Mouse (Mus musculus): Measurements from ENCODE around the gene Ctnna2. TPM values are rescaled to one million over a fixed set of nuclear protein-coding genes. Genes with fewer than 3 reads are reported as not detected.

Gene Ctnna2
- polyA plus RNA-seq, 1 experiment from 2014 or later, result 127 TPM

- H3K9ac ChIP-seq (replicated peaks), result no peak overlapping the region
- no peak for ATAC-seq (replicated peaks)
Measured at GRCm38 (mm10) chr6:77301305-77301704, 678.2 kb downstream of the Ctnna2 start.

DNA sequence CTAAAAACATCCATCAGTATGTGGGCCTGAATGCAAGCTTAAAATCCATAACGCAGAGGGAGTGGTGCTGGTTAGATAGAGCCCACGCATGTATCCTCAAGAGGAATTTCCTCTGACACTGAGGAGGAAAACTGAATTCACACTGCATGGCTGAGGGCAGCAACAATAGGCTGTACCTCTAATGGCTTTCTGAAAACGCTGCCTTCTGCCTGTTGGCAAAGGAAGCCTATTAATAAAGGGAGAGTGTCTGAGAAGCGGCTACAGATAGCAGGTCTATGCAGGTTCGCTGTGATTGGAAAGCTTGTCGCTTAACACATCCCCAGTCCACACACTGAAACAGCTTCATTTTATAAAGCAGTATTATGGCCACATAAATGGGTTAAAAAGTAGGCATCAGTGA lies 688.1 kb downstream of the Ctnna2 start:
- no peak overlapping the region for H3K27ac ChIP-seq (replicated peaks)
- no peaks in the 10 kb centered on the region for H3K27me3 ChIP-seq
- ATAC-seq (replicated peaks), result no peak
- no peak overlapping the region for H3K4me2 ChIP-seq (replicated peaks)
- H3K9me3 ChIP-seq, result no peaks in the 10 kb centered on the region
- 48% methylated on average over 6 of the region's 6 CpGs for WGBS
- no peak overlapping the region for H3K4me3 ChIP-seq
- H3K9ac ChIP-seq (replicated peaks), result no peak overlapping the region
- H3K4me1 ChIP-seq, result peaks cover 3% of the 10 kb centered on the region; the same call in 1 of the 2 replicates
- no peaks in the 10 kb centered on the region for H3K36me3 ChIP-seq

More at GRCm38 (mm10) chr6:77301305-77301704, 678.2 kb downstream of the Ctnna2 start:
- Histone ChIP-seq H3K4me1 (no peaks in the 10 kb centered on the region), H3K4me3 (no peak overlapping the region), H3K4me2 (replicated peaks) (no peak overlapping the region), H3K36me3 (no peaks in the 10 kb centered on the region), H3K9me3 (no peaks in the 10 kb centered on the region), H3K27ac (replicated peaks) (no peak overlapping the region), H3K27me3 (no peaks in the 10 kb centered on the region)
- 87% methylated on average over 1 of the region's 1 CpGs for WGBS

- no peaks in the 10 kb centered on the region for H3K27me3 ChIP-seq
- H3K9me3 ChIP-seq, result no peaks in the 10 kb centered on the region
- H3K9ac ChIP-seq (replicated peaks), result no peak overlapping the region
- H3K4me3 ChIP-seq, result no peak overlapping the region
- H3K4me2 ChIP-seq (replicated peaks), result no peak overlapping the region
- H3K4me1 ChIP-seq, result peaks cover 3% of the 10 kb centered on the region; the same call in 1 of the 2 replicates
- ATAC-seq (replicated peaks), result no peak
- no peak overlapping the region for H3K27ac ChIP-seq (replicated peaks)
- no peaks in the 10 kb centered on the region for H3K36me3 ChIP-seq
Measured at GRCm38 (mm10) chr6:77288402-77288801, 691.1 kb downstream of the Ctnna2 start.

- Histone ChIP-seq H3K4me1 (0 out of 2 replicates have a peak, but pooled peaks cover under 1% of the 10 kb centered on the region), H3K9ac (replicated peaks) (no peak overlapping the region), H3K4me2 (replicated peaks) (no peak overlapping the region), H3K4me3 (no peak overlapping the region), H3K27ac (replicated peaks) (no peak overlapping the region), H3K9me3 (no peaks in the 10 kb centered on the region), H3K36me3 (no peaks in the 10 kb centered on the region), H3K27me3 (no peaks in the 10 kb centered on the region)
- no peak for ATAC-seq (replicated peaks)
- 93% methylated on average over 5 of the region's 5 CpGs for WGBS
Measured at GRCm38 (mm10) chr6:77286317-77286716, 693.2 kb downstream of the Ctnna2 start.

- Histone ChIP-seq H3K4me2 (replicated peaks) (no peak overlapping the region), H3K4me1 (no peaks in the 10 kb centered on the region), H3K9ac (replicated peaks) (no peak overlapping the region), H3K36me3 (no peaks in the 10 kb centered on the region), H3K27me3 (no peaks in the 10 kb centered on the region), H3K9me3 (no peaks in the 10 kb centered on the region), H3K4me3 (no peak overlapping the region), H3K27ac (replicated peaks) (no peak overlapping the region)
- ATAC-seq (replicated peaks), result no peak
- WGBS, result 73% methylated on average over 5 of the region's 5 CpGs
Measured at GRCm38 (mm10) chr6:77278794-77279193, 700.7 kb downstream of the Ctnna2 start.

DNA sequence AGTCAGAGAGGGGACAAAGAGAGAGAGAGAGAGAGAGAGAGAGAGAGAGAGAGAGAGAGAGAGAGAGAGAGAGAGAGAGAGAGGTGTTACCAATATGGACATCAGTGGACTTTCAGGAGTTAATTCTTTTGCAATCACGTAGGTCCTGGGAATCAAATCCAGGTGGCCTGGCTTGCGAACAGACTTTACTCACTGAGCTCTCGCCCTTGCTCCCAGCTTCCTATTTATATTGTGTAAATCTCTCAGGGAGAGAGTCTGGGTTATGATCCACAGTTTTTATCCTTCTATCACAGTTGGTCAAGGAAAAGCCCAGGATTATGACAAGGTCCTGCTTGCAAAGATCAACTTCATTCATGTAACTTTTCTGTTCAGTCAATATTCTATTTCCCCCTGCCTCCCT lies 714.3 kb downstream of the Ctnna2 start:
- WGBS, result 86% methylated on average over 3 of the region's 3 CpGs
- no peak for ATAC-seq (replicated peaks)
- no peak overlapping the region for H3K4me2 ChIP-seq (replicated peaks)
- H3K27me3 ChIP-seq, result no peaks in the 10 kb centered on the region
- no peaks in the 10 kb centered on the region for H3K9me3 ChIP-seq
- H3K9ac ChIP-seq (replicated peaks), result no peak overlapping the region
- no peaks in the 10 kb centered on the region for H3K36me3 ChIP-seq
- no peak overlapping the region for H3K4me3 ChIP-seq
- H3K27ac ChIP-seq (replicated peaks), result no peak overlapping the region
- H3K4me1 ChIP-seq, result 0 out of 2 replicates have a peak, but pooled peaks cover 2% of the 10 kb centered on the region

DNA sequence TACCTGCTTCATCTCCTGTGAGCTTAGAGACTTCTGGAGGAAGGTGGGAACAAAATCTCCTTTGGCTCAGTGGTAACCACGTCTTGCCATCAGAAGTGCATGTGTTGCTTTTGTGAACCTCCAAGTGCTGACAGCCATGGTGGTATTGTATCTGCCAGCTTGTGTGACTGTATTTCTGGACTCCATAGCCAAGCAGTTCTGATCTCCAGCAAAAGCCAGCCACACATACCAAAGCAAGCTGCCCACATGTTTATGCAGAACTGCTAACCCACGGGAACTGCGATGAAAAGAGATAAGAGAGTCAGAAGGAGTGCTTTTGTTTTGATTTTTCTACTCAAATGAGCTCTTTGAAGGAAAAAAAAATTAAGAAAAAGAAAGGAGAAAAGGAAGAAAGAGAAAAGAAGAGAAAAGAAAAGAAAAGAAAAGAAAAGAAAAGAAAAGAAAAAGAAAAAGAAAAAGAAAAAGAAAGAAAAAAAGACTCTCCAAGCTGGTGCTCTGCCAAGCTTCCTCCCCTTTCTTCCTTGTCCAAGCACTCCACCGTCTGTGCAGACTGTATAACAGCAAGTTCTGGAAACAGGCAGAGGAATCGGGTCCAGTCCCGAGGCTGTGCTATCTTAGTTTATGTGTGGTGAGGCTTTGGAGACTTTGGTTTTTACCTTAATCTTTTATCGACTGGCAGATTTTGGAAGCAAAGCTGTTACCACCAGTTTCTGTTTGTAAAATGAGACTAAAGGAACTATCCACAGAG lies 722.0 kb downstream of the Ctnna2 start:
- Histone ChIP-seq H3K9ac (replicated peaks) (no peak overlapping the region), H3K27me3 (no peaks in the 10 kb centered on the region), H3K27ac (replicated peaks) (no peak overlapping the region), H3K4me2 (replicated peaks) (no peak overlapping the region), H3K4me3 (no peak overlapping the region), H3K4me1 (peaks cover 6% of the 10 kb centered on the region; the same call in 1 of the 2 replicates), H3K36me3 (no peaks in the 10 kb centered on the region), H3K9me3 (no peaks in the 10 kb centered on the region)
- peak; percentile 77; the same call in 1 of the 2 replicates for ATAC-seq (replicated peaks)
- WGBS, result 20% methylated on average over 7 of the region's 7 CpGs

DNA sequence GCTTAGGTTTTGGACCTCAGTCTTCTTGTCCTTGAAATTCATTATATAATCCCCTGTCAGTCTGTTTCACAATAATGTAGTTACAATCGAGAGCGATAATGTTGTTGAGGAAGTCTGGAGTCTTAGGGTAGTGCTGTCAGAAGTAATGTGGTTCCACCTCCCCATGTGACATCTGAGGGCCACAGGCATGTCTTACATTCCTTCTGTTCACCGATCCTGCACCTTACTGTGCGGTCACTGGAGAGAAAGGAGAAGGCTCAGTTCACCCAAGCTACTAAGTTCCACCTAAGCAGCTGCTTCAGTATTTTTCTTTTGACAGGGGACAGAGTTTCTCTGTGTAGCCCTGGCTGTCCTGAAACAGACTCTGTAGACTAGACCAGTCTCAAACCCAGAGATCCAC lies 723.2 kb downstream of the Ctnna2 start:
- H3K4me3 ChIP-seq, result no peak overlapping the region
- 94% methylated on average over 4 of the region's 4 CpGs for WGBS

DNA sequence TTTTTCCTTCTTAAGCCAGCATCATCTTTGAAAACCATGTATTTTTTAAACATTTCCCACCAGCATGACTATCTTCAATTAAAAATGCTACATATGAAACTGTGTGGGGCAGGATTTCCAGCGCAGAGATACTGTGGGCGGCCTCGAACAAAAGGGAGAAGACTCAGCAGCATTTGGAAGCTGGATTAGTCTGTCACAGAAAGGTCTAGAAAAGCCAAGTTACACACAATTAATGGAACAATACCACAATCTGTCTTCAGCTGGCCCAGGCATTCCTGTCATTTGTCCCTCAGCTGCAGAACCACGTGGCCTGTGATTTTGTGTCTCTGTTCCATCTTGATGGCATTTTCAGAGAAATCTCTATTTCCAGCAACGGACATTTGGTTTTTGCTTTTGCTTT lies 726.0 kb downstream of the Ctnna2 start:
- 73% methylated on average over 5 of the region's 5 CpGs for WGBS

More for the DNA sequence above, 723.2 kb downstream of the Ctnna2 start:
- Histone ChIP-seq H3K9ac (replicated peaks) (no peak overlapping the region), H3K36me3 (no peaks in the 10 kb centered on the region), H3K4me2 (replicated peaks) (no peak overlapping the region), H3K27ac (replicated peaks) (no peak overlapping the region), H3K27me3 (no peaks in the 10 kb centered on the region), H3K4me1 (peaks cover 6% of the 10 kb centered on the region; the same call in 1 of the 2 replicates), H3K9me3 (no peaks in the 10 kb centered on the region)
- no peak for ATAC-seq (replicated peaks)

DNA sequence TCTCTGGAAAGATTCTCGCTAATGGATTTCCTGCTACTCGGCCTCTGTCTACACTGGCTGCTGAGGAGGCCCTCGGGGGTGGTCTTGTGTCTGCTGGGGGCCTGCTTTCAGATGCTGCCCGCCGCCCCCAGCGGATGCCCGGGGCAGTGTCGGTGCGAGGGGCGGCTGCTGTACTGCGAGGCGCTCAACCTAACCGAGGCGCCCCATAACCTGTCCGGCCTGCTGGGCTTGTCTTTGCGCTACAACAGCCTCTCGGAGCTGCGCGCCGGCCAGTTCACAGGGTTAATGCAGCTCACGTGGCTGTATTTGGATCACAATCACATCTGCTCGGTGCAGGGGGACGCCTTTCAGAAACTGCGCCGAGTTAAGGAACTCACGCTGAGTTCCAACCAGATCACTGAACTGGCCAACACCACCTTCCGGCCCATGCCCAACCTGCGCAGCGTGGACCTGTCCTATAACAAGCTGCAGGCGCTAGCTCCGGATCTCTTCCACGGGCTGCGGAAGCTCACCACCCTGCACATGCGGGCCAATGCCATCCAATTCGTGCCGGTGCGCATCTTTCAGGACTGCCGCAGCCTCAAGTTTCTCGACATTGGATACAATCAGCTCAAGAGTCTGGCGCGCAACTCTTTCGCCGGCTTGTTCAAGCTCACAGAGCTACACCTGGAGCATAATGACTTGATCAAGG lies 735.8 kb downstream of the Ctnna2 start:
- Histone ChIP-seq H3K9ac (replicated peaks) (peak overlapping the region; percentile 78), H3K4me3 (peak overlapping the region; percentile 77), H3K27me3 (no peaks in the 10 kb centered on the region), H3K27ac (replicated peaks) (peak overlapping the region; percentile 87), H3K9me3 (no peaks in the 10 kb centered on the region), H3K36me3 (no peaks in the 10 kb centered on the region), H3K4me2 (replicated peaks) (peak overlapping the region; percentile 98), H3K4me1 (peaks cover 44% of the 10 kb centered on the region)
- ATAC-seq (replicated peaks), result peak; percentile 41
- WGBS, result under 1% methylated on average over 43 of the region's 43 CpGs

More for the DNA sequence above, 726.0 kb downstream of the Ctnna2 start:
- Histone ChIP-seq H3K4me3 (no peak overlapping the region), H3K36me3 (no peaks in the 10 kb centered on the region), H3K27ac (replicated peaks) (no peak overlapping the region), H3K4me2 (replicated peaks) (no peak overlapping the region), H3K9me3 (no peaks in the 10 kb centered on the region), H3K4me1 (peaks cover 20% of the 10 kb centered on the region), H3K9ac (replicated peaks) (no peak overlapping the region), H3K27me3 (no peaks in the 10 kb centered on the region)
- ATAC-seq (replicated peaks), result no peak

DNA sequence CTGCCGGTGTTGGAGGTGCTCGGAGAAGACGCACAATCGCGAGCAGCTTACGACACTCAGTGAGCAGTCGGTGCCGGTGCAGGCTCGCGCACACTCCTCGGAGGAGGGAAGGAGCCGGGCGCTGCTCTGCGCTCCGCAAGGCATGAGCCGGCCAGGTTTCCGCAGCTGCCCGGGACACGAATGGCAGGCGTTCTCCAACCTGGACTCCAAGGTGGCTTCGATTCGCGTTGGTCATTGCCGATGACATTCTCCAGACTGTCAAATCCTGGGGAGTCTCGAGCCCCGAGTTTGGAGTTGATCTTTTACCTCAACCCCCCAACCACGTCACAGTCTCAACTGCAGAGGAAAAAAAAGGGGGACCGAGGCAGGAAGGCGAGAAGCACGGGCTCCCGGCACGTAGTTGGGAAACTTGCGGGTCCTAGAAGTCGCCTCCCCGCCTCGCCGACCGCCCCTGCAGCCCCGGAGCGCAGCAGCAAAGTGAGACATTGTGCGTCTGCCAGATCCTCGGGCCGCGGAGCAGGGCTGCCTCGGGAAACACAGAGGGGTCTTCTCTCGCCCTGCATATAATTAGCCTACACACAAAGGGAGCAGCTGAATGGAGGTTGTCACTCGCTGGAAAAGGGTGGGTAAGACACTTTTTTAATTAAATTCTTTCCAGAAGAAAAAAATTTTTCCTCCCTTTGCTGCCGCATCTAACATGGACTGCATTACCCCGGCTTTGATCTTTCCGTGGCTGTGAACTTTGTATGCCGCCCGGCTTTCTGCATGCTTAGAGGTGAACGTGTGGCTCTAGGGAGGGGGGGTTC lies 736.7 kb downstream of the Ctnna2 start, which contains the start of gene Lrrtm1:
Gene Lrrtm1, plus strand, starts transcription at position 89 of the 806 bp plus-strand sequence.
- H3K4me3 ChIP-seq, result peak within 1 kb of the TSS; percentile 77
- H3K4me1 ChIP-seq, result peaks cover 38% of the 10 kb centered on the region
- peak within 1 kb of the TSS; percentile 78 for H3K9ac ChIP-seq (replicated peaks)
- no peaks in the 10 kb centered on the region for H3K36me3 ChIP-seq
- no peaks in the 10 kb centered on the region for H3K27me3 ChIP-seq
- 0% methylated on average over 53 of the region's 53 CpGs for WGBS
- H3K4me2 ChIP-seq (replicated peaks), result peak within 1 kb of the TSS; percentile 98
- ATAC-seq (replicated peaks), result peak; percentile 91
- no peaks in the 10 kb centered on the region for H3K9me3 ChIP-seq
- peak within 1 kb of the TSS; percentile 87 for H3K27ac ChIP-seq (replicated peaks)

DNA sequence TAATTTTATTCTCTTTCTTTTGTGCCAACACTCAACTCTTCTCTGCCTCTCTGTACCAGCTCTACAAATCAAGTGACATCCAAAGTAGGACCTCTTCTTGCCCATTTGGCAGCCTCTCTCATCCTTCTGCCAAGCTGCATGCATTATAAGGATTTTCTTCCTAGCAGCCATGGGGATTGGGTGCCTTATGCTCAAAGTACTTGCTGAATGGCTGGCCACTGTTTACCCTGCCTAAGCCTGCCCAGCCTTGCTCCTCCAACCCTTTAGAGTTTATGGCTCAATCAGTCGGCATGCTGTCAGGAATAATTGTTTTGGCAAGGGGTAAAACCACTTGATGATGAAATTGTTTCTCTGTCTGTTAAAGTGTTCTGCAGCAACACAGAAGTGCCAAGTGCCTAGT lies 739.1 kb downstream of the Ctnna2 start:
- H3K4me3 ChIP-seq, result no peak overlapping the region
- WGBS, result 6% methylated on average over 1 of the region's 1 CpGs
- peak; percentile 57 for ATAC-seq (replicated peaks)
- H3K4me1 ChIP-seq, result peaks cover 34% of the 10 kb centered on the region
- no peak overlapping the region for H3K9ac ChIP-seq (replicated peaks)
- no peak overlapping the region for H3K4me2 ChIP-seq (replicated peaks)
- peak overlapping the region; percentile 39; the same call in 1 of the 2 replicates for H3K27ac ChIP-seq (replicated peaks)
- H3K27me3 ChIP-seq, result no peaks in the 10 kb centered on the region
- H3K36me3 ChIP-seq, result no peaks in the 10 kb centered on the region
- no peaks in the 10 kb centered on the region for H3K9me3 ChIP-seq

Data from forebrain, embryonic 15.5 days (tissue).